Mouse (Mus musculus) midbrain, embryonic 11.5 days (tissue): Measurements from ENCODE around the gene Slbp. TPM values are rescaled to one million over a fixed set of nuclear protein-coding genes. Genes with fewer than 3 reads are reported as not detected.

Source experiments
- ATAC-seq: fragments of 200-750 bp; cut with Nextera tagmentation; 2 replicates; pipeline ENCODE4 v1.8.0; 2017; ENCODE audit warnings: moderate TSS enrichment, moderate library complexity; ENCODE audit not compliant: low FRiP score
- DNase-seq: peaks from one replicate; pipeline ENCODE4 v3.0.0; 2015; ENCODE audit warnings: low spot score; ENCODE audit errors: missing footprints
- H3K27ac ChIP-seq: fragments of 300-500 bp; sonication (generic); 2 replicates; pipeline ENCODE4 v1.5.1; 2014; ENCODE audit warnings: low read depth, low read length
- H3K27me3 ChIP-seq: fragments of 300-500 bp; sonication (generic); 2 replicates; pipeline ENCODE4 v1.6.1; 2014; ENCODE audit warnings: mild to moderate bottlenecking, low read length, moderate library complexity, mixed read lengths; ENCODE audit not compliant: control insufficient read depth, insufficient read depth
- H3K36me3 ChIP-seq: fragments of 300-500 bp; sonication (generic); 2 replicates; pipeline ENCODE4 v1.6.1; 2014; ENCODE audit warnings: mild to moderate bottlenecking, low read length, moderate library complexity, mixed read lengths; ENCODE audit not compliant: control insufficient read depth, insufficient read depth
- H3K4me1 ChIP-seq: fragments of 300-500 bp; sonication (generic); 2 replicates; pipeline ENCODE4 v1.6.1; 2014; ENCODE audit warnings: low read length; ENCODE audit not compliant: control insufficient read depth, insufficient read depth
- H3K4me2 ChIP-seq: fragments of 300-500 bp; sonication (generic); 2 replicates; pipeline ENCODE4 v1.6.1; 2014; ENCODE audit warnings: mild to moderate bottlenecking, moderate library complexity
- H3K4me3 ChIP-seq: fragments of 300-500 bp; sonication (generic); 2 replicates; pipeline ENCODE4 v1.5.1; 2014; ENCODE audit warnings: low read depth, low read length
- H3K9ac ChIP-seq: fragments of 300-500 bp; sonication (generic); 2 replicates; pipeline ENCODE4 v1.6.1; 2014; ENCODE audit warnings: low read length
- H3K9me3 ChIP-seq: fragments of 300-500 bp; sonication (generic); 2 replicates; pipeline ENCODE4 v1.6.1; 2016; ENCODE audit warnings: low read length; ENCODE audit not compliant: control insufficient read depth
- WGBS: fragments of 180-500 bp; shearing (Covaris S2); extraction: QIAGEN DNeasy Blood & Tissue Kit; methylation state at CpG from one replicate; pipeline ENCODE4 v1.1.7; 2014; 5-methylcytosine and 5-hydroxymethylcytosine counted together
- polyA plus RNA-seq: library from polyadenylated mRNA; unstranded; fragments of >200 nt; fragmentation: Nextera tagmentation; extraction: Ambion mirVana; gene quantifications from 2 replicates; pipeline ENCODE4 v1.2.1, GENCODE M21; 2014

Gene Slbp
- polyA plus RNA-seq = 304 and 334 TPM in 2 replicates

- H3K27me3 ChIP-seq = no peaks in the 10 kb centered on the region
- H3K9ac ChIP-seq = peak within 1 kb of the TSS; percentile 73
- H3K9me3 ChIP-seq = no peaks in the 10 kb centered on the region
- peak within 1 kb of the TSS; percentile 65 for H3K4me2 ChIP-seq
- under 1% methylated on average over 82 of the region's 82 CpGs for WGBS
- peak within 1 kb of the TSS; percentile 55 for H3K4me3 ChIP-seq
- peak within 1 kb of the TSS; percentile 95 for H3K27ac ChIP-seq
- peaks cover 7% of the 10 kb centered on the region; the same call in 1 of the 2 replicates for H3K36me3 ChIP-seq
- H3K4me1 ChIP-seq = peaks cover 27% of the 10 kb centered on the region
- ATAC-seq (peak; percentile 97), DNase-seq (peak; percentile 100)
Observed at GRCm38 (mm10) chr5:33651921-33652782, at the start of gene Slbp. Gene Slbp (minus strand): TSS chr5:33652574.

- no peak overlapping the region for H3K4me2 ChIP-seq
- no peak overlapping the region for H3K4me3 ChIP-seq
- WGBS = 87% methylated on average over 11 of the region's 11 CpGs
- H3K4me1 ChIP-seq = peaks cover 71% of the 10 kb centered on the region
- no peak for ATAC-seq
- no peak overlapping the region for H3K27ac ChIP-seq
- H3K9me3 ChIP-seq = no peaks in the 10 kb centered on the region
- no peak overlapping the region for H3K9ac ChIP-seq
- peaks cover 42% of the 10 kb centered on the region for H3K27me3 ChIP-seq
- DNase-seq = no peak
- H3K36me3 ChIP-seq = no peaks in the 10 kb centered on the region
Observed at GRCm38 (mm10) chr5:33701832-33702231, 49.5 kb upstream of the Slbp start.

GRCm38 (mm10) chr5:33700010-33700409 is 47.6 kb upstream of the Slbp start:
- H3K4me2 ChIP-seq = no peak overlapping the region
- DNase-seq = no peak
- H3K27me3 ChIP-seq = peaks cover 52% of the 10 kb centered on the region
- H3K9me3 ChIP-seq = no peaks in the 10 kb centered on the region
- ATAC-seq = no peak
- peak overlapping the region; percentile 27 for H3K9ac ChIP-seq
- no peaks in the 10 kb centered on the region for H3K36me3 ChIP-seq
- H3K4me1 ChIP-seq = peaks cover 71% of the 10 kb centered on the region
- no peak overlapping the region for H3K27ac ChIP-seq
- WGBS = 59% methylated on average over 13 of the region's 13 CpGs
- H3K4me3 ChIP-seq = no peak overlapping the region

GRCm38 (mm10) chr5:33698669-33699068 is 46.3 kb upstream of the Slbp start:
- DNase-seq = no peak

GRCm38 (mm10) chr5:33697947-33698512 is 45.7 kb upstream of the Slbp start:
- Histone ChIP-seq H3K27me3 (peaks cover 63% of the 10 kb centered on the region), H3K27ac (peak overlapping the region; percentile 10; the same call in 1 of the 2 replicates), H3K4me2 (no peak overlapping the region), H3K4me1 (peaks cover 67% of the 10 kb centered on the region), H3K9ac (no peak overlapping the region), H3K4me3 (no peak overlapping the region), H3K36me3 (no peaks in the 10 kb centered on the region), H3K9me3 (no peaks in the 10 kb centered on the region)
- ATAC-seq (no peak), DNase-seq (no peak)
- WGBS = 5% methylated on average over 13 of the region's 13 CpGs

More at GRCm38 (mm10) chr5:33698669-33699068, 46.3 kb upstream of the Slbp start:
- no peak for ATAC-seq
- H3K36me3 ChIP-seq = no peaks in the 10 kb centered on the region
- H3K4me2 ChIP-seq = no peak overlapping the region
- no peak overlapping the region for H3K9ac ChIP-seq
- no peak overlapping the region for H3K4me3 ChIP-seq
- H3K27ac ChIP-seq = no peak overlapping the region; the same call in 1 of the 2 replicates
- peaks cover 60% of the 10 kb centered on the region for H3K27me3 ChIP-seq
- WGBS = 78% methylated on average over 5 of the region's 5 CpGs
- no peaks in the 10 kb centered on the region for H3K9me3 ChIP-seq
- H3K4me1 ChIP-seq = peaks cover 67% of the 10 kb centered on the region

- WGBS = 19% methylated on average over 1 of the region's 1 CpGs
- H3K9me3 ChIP-seq = no peaks in the 10 kb centered on the region
- H3K4me3 ChIP-seq = no peak overlapping the region
- peaks cover 66% of the 10 kb centered on the region for H3K27me3 ChIP-seq
- no peak overlapping the region for H3K4me2 ChIP-seq
- H3K4me1 ChIP-seq = peaks cover 72% of the 10 kb centered on the region
- no peaks in the 10 kb centered on the region for H3K36me3 ChIP-seq
- no peak for DNase-seq
- peak overlapping the region; percentile 10; the same call in 1 of the 2 replicates for H3K27ac ChIP-seq
- H3K9ac ChIP-seq = no peak overlapping the region
- ATAC-seq = no peak
Observed at GRCm38 (mm10) chr5:33697534-33697933, 45.2 kb upstream of the Slbp start.

GRCm38 (mm10) chr5:33696430-33696829 is 44.1 kb upstream of the Slbp start:
- H3K4me1 ChIP-seq = peaks cover 80% of the 10 kb centered on the region
- H3K36me3 ChIP-seq = no peaks in the 10 kb centered on the region
- peak overlapping the region; percentile 91 for H3K27ac ChIP-seq
- peak overlapping the region; percentile 59; the same call in 1 of the 2 replicates for H3K4me2 ChIP-seq
- H3K9me3 ChIP-seq = no peaks in the 10 kb centered on the region
- no peak overlapping the region for H3K4me3 ChIP-seq
- peaks cover 66% of the 10 kb centered on the region for H3K27me3 ChIP-seq
- DNase-seq (no peak), ATAC-seq (no peak)
- WGBS = 42% methylated on average over 5 of the region's 5 CpGs
- peak overlapping the region; percentile 25; the same call in 1 of the 2 replicates for H3K9ac ChIP-seq

GRCm38 (mm10) chr5:33695718-33696121 is 43.3 kb upstream of the Slbp start:
- Histone ChIP-seq H3K36me3 (no peaks in the 10 kb centered on the region), H3K9me3 (no peaks in the 10 kb centered on the region), H3K9ac (peak overlapping the region; percentile 51), H3K27ac (peak overlapping the region; percentile 91), H3K27me3 (peaks cover 60% of the 10 kb centered on the region), H3K4me1 (peaks cover 81% of the 10 kb centered on the region), H3K4me2 (peak overlapping the region; percentile 59), H3K4me3 (peak overlapping the region; percentile 26)
- ATAC-seq (no peak), DNase-seq (peak; percentile 96)
- WGBS = under 1% methylated on average over 24 of the region's 24 CpGs
